Mouse (Mus musculus): Measurements from ENCODE around the gene Sdk1. TPM values are rescaled to one million over a fixed set of nuclear protein-coding genes. Genes with fewer than 3 reads are reported as not detected.

Sdk1 gene
- polyA plus RNA-seq, 1 experiment from 2014 or later, result 2.3 TPM

GRCm38 (mm10) chr5:142173636-142174035 lies 932.3 kb downstream of the Sdk1 start:
- DNase-seq (ENCODE audit: low spot score), result no peak
- peaks cover 7% of the 10 kb centered on the region; the same call in 1 of the 2 replicates for H3K4me1 ChIP-seq (ENCODE audit: control insufficient read depth, insufficient read depth, low read length)
- ATAC-seq (ENCODE audit: insufficient read depth, low FRiP score, low TSS enrichment), result no peak
- WGBS, result 86% methylated on average over 4 of the region's 4 CpGs
- H3K27ac ChIP-seq (ENCODE audit: low read depth, low read length), result no peak overlapping the region
- H3K4me2 ChIP-seq (ENCODE audit: low read depth), result no peak overlapping the region
- no peak overlapping the region for H3K4me3 ChIP-seq (ENCODE audit: low read depth, low read length)
- H3K9ac ChIP-seq (ENCODE audit: low read length), result no peak overlapping the region
- H3K36me3 ChIP-seq (ENCODE audit: control insufficient read depth, insufficient read depth, low read length), result no peaks in the 10 kb centered on the region
- H3K27me3 ChIP-seq (ENCODE audit: control insufficient read depth, insufficient read depth, low read length), result peaks cover 4% of the 10 kb centered on the region; the same call in 1 of the 2 replicates
- H3K9me3 ChIP-seq (ENCODE audit: control insufficient read depth, low read length), result no peaks in the 10 kb centered on the region

- peak; percentile 25; the same call in 1 of the 2 replicates for ATAC-seq (ENCODE audit: insufficient read depth, low FRiP score, low TSS enrichment)
- Histone ChIP-seq H3K4me3 (ENCODE audit: low read depth, low read length) (no peak overlapping the region), H3K27ac (ENCODE audit: low read depth, low read length) (peak overlapping the region; percentile 54), H3K9ac (ENCODE audit: low read length) (no peak overlapping the region), H3K27me3 (ENCODE audit: control insufficient read depth, insufficient read depth, low read length) (peaks cover 18% of the 10 kb centered on the region), H3K36me3 (ENCODE audit: control insufficient read depth, insufficient read depth, low read length) (no peaks in the 10 kb centered on the region), H3K4me2 (ENCODE audit: low read depth) (no peak overlapping the region), H3K4me1 (ENCODE audit: control insufficient read depth, insufficient read depth, low read length) (peaks cover 14% of the 10 kb centered on the region; the same call in 1 of the 2 replicates), H3K9me3 (ENCODE audit: control insufficient read depth, low read length) (no peaks in the 10 kb centered on the region)
- no peak for DNase-seq (ENCODE audit: low spot score)
- 68% methylated on average over 8 of the region's 8 CpGs for WGBS
These were observed 936.9 kb downstream of the Sdk1 start for GRCm38 (mm10) chr5:142178164-142178563.

GRCm38 (mm10) chr5:142179304-142179703 lies 938.0 kb downstream of the Sdk1 start:
- Histone ChIP-seq H3K36me3 (ENCODE audit: control insufficient read depth, insufficient read depth, low read length) (no peaks in the 10 kb centered on the region), H3K9me3 (ENCODE audit: control insufficient read depth, low read length) (no peaks in the 10 kb centered on the region), H3K9ac (ENCODE audit: low read length) (no peak overlapping the region), H3K4me3 (ENCODE audit: low read depth, low read length) (no peak overlapping the region), H3K4me2 (ENCODE audit: low read depth) (no peak overlapping the region), H3K4me1 (ENCODE audit: control insufficient read depth, insufficient read depth, low read length) (peaks cover 14% of the 10 kb centered on the region; the same call in 1 of the 2 replicates), H3K27me3 (ENCODE audit: control insufficient read depth, insufficient read depth, low read length) (peaks cover 18% of the 10 kb centered on the region), H3K27ac (ENCODE audit: low read depth, low read length) (no peak overlapping the region)
- WGBS, result 28% methylated on average over 11 of the region's 11 CpGs
- peak; percentile 78 for ATAC-seq (ENCODE audit: insufficient read depth, low FRiP score, low TSS enrichment)
- peak; percentile 76 for DNase-seq (ENCODE audit: low spot score)

GRCm38 (mm10) chr5:142181862-142182261 lies 940.6 kb downstream of the Sdk1 start:
- peaks cover 14% of the 10 kb centered on the region; the same call in 1 of the 2 replicates for H3K4me1 ChIP-seq (ENCODE audit: control insufficient read depth, insufficient read depth, low read length)
- peaks cover 18% of the 10 kb centered on the region for H3K27me3 ChIP-seq (ENCODE audit: control insufficient read depth, insufficient read depth, low read length)
- H3K36me3 ChIP-seq (ENCODE audit: control insufficient read depth, insufficient read depth, low read length), result no peaks in the 10 kb centered on the region
- H3K9ac ChIP-seq (ENCODE audit: low read length), result no peak overlapping the region
- H3K9me3 ChIP-seq (ENCODE audit: control insufficient read depth, low read length), result no peaks in the 10 kb centered on the region
- ATAC-seq (ENCODE audit: insufficient read depth, low FRiP score, low TSS enrichment), result no peak
- no peak overlapping the region for H3K27ac ChIP-seq (ENCODE audit: low read depth, low read length)
- 81% methylated on average over 14 of the region's 14 CpGs for WGBS
- no peak overlapping the region for H3K4me2 ChIP-seq (ENCODE audit: low read depth)
- H3K4me3 ChIP-seq (ENCODE audit: low read depth, low read length), result no peak overlapping the region
- DNase-seq (ENCODE audit: low spot score), result no peak

GRCm38 (mm10) chr5:142188765-142189164 lies 947.5 kb downstream of the Sdk1 start:
- DNase-seq (ENCODE audit: low spot score) (no peak), ATAC-seq (ENCODE audit: insufficient read depth, low FRiP score, low TSS enrichment) (no peak)
- Histone ChIP-seq H3K9me3 (ENCODE audit: control insufficient read depth, low read length) (no peaks in the 10 kb centered on the region), H3K27me3 (ENCODE audit: control insufficient read depth, insufficient read depth, low read length) (no peaks in the 10 kb centered on the region), H3K4me3 (ENCODE audit: low read depth, low read length) (no peak overlapping the region), H3K4me1 (ENCODE audit: control insufficient read depth, insufficient read depth, low read length) (no peaks in the 10 kb centered on the region), H3K9ac (ENCODE audit: low read length) (no peak overlapping the region), H3K27ac (ENCODE audit: low read depth, low read length) (no peak overlapping the region), H3K4me2 (ENCODE audit: low read depth) (no peak overlapping the region), H3K36me3 (ENCODE audit: control insufficient read depth, insufficient read depth, low read length) (no peaks in the 10 kb centered on the region)
- WGBS, result 85% methylated on average over 5 of the region's 5 CpGs

GRCm38 (mm10) chr5:142209911-142210310 lies 968.6 kb downstream of the Sdk1 start:
- no peak overlapping the region for H3K4me3 ChIP-seq (ENCODE audit: low read depth, low read length)
- H3K4me1 ChIP-seq (ENCODE audit: control insufficient read depth, insufficient read depth, low read length), result no peaks in the 10 kb centered on the region
- ATAC-seq (ENCODE audit: insufficient read depth, low FRiP score, low TSS enrichment), result no peak
- H3K27me3 ChIP-seq (ENCODE audit: control insufficient read depth, insufficient read depth, low read length), result no peaks in the 10 kb centered on the region
- H3K27ac ChIP-seq (ENCODE audit: low read depth, low read length), result no peak overlapping the region
- H3K4me2 ChIP-seq (ENCODE audit: low read depth), result no peak overlapping the region
- DNase-seq (ENCODE audit: low spot score), result no peak
- no peak overlapping the region for H3K9ac ChIP-seq (ENCODE audit: low read length)
- no peaks in the 10 kb centered on the region for H3K36me3 ChIP-seq (ENCODE audit: control insufficient read depth, insufficient read depth, low read length)
- H3K9me3 ChIP-seq (ENCODE audit: control insufficient read depth, low read length), result no peaks in the 10 kb centered on the region

GRCm38 (mm10) chr5:142212252-142212651 lies 971.0 kb downstream of the Sdk1 start:
- H3K4me2 ChIP-seq (ENCODE audit: low read depth), result no peak overlapping the region
- H3K36me3 ChIP-seq (ENCODE audit: control insufficient read depth, insufficient read depth, low read length), result no peaks in the 10 kb centered on the region
- H3K4me1 ChIP-seq (ENCODE audit: control insufficient read depth, insufficient read depth, low read length), result no peaks in the 10 kb centered on the region
- no peaks in the 10 kb centered on the region for H3K9me3 ChIP-seq (ENCODE audit: control insufficient read depth, low read length)
- no peak overlapping the region for H3K4me3 ChIP-seq (ENCODE audit: low read depth, low read length)
- no peak overlapping the region for H3K9ac ChIP-seq (ENCODE audit: low read length)
- H3K27me3 ChIP-seq (ENCODE audit: control insufficient read depth, insufficient read depth, low read length), result no peaks in the 10 kb centered on the region
- H3K27ac ChIP-seq (ENCODE audit: low read depth, low read length), result no peak overlapping the region
- ATAC-seq (ENCODE audit: insufficient read depth, low FRiP score, low TSS enrichment), result no peak
- WGBS, result 63% methylated on average over 11 of the region's 11 CpGs
- DNase-seq (ENCODE audit: low spot score), result no peak

GRCm38 (mm10) chr5:142215981-142216380 lies 974.7 kb downstream of the Sdk1 start:
- Histone ChIP-seq H3K4me2 (ENCODE audit: low read depth) (no peak overlapping the region), H3K4me1 (ENCODE audit: control insufficient read depth, insufficient read depth, low read length) (no peaks in the 10 kb centered on the region), H3K9ac (ENCODE audit: low read length) (no peak overlapping the region), H3K36me3 (ENCODE audit: control insufficient read depth, insufficient read depth, low read length) (no peaks in the 10 kb centered on the region), H3K27ac (ENCODE audit: low read depth, low read length) (no peak overlapping the region), H3K9me3 (ENCODE audit: control insufficient read depth, low read length) (no peaks in the 10 kb centered on the region), H3K4me3 (ENCODE audit: low read depth, low read length) (no peak overlapping the region), H3K27me3 (ENCODE audit: control insufficient read depth, insufficient read depth, low read length) (no peaks in the 10 kb centered on the region)
- 87% methylated on average over 5 of the region's 5 CpGs for WGBS
- ATAC-seq (ENCODE audit: insufficient read depth, low FRiP score, low TSS enrichment) (no peak), DNase-seq (ENCODE audit: low spot score) (no peak)

GRCm38 (mm10) chr5:142220851-142221503 lies 979.7 kb downstream of the Sdk1 start:
- H3K9me3 ChIP-seq (ENCODE audit: control insufficient read depth, low read length), result no peaks in the 10 kb centered on the region
- H3K27me3 ChIP-seq (ENCODE audit: control insufficient read depth, insufficient read depth, low read length), result no peaks in the 10 kb centered on the region
- no peak overlapping the region for H3K4me2 ChIP-seq (ENCODE audit: low read depth)
- H3K4me1 ChIP-seq (ENCODE audit: control insufficient read depth, insufficient read depth, low read length), result no peaks in the 10 kb centered on the region
- WGBS, result 93% methylated on average over 12 of the region's 12 CpGs
- no peak for DNase-seq (ENCODE audit: low spot score)
- H3K4me3 ChIP-seq (ENCODE audit: low read depth, low read length), result no peak overlapping the region
- no peaks in the 10 kb centered on the region for H3K36me3 ChIP-seq (ENCODE audit: control insufficient read depth, insufficient read depth, low read length)
- ATAC-seq (ENCODE audit: insufficient read depth, low FRiP score, low TSS enrichment), result no peak
- H3K9ac ChIP-seq (ENCODE audit: low read length), result no peak overlapping the region
- H3K27ac ChIP-seq (ENCODE audit: low read depth, low read length), result no peak overlapping the region
